Mouse (Mus musculus) cerebellum, adult 9-10 months (tissue): ENCODE measurements around the gene Wnt7a.

Experiments used
- DNase-seq: peaks from one replicate; pipeline ENCODE4 v3.0.0; 2022

Gene Wnt7a

DNA sequence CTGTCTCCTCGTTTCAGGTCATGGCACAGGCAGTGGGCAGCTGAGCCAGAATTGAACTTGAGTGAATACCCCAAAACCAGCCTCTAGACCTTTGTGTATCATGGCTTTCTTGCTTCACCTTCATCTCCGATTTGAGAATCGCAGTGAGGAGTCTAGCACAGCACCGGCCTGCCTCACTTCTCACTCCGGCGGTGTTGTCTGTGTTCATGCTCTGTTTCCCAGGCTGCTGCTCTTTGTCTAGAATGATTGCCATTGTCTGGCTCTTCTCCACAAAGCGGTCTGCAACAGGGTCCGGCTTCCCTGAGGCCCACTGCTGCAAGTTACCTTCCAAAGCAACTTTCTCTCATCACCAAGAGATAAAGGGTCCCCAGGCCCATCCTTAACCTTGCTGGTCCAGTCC lies 79.3 kb downstream of the Wnt7a start:
- DNase-seq: no peak

DNA sequence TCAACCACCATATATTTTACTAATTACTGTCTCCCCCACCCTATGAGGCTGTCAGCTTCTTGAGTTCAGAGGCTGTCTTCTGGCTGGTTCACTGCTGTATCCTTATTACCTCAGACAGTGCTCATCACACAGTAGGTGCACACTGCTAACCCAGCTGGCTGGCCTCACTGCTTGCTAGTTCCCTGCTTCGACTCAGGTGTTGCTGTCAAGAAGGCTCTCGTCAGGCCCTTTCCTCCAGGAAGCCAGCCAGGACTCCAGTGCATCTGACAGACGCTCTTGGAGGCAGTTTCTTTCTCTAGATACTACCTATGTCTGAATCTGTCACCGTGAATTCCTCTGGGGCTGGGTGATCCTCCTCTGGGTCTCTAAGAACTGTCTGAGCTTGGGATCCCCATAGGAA lies 85.6 kb downstream of the Wnt7a start:
- no peak for DNase-seq

DNA sequence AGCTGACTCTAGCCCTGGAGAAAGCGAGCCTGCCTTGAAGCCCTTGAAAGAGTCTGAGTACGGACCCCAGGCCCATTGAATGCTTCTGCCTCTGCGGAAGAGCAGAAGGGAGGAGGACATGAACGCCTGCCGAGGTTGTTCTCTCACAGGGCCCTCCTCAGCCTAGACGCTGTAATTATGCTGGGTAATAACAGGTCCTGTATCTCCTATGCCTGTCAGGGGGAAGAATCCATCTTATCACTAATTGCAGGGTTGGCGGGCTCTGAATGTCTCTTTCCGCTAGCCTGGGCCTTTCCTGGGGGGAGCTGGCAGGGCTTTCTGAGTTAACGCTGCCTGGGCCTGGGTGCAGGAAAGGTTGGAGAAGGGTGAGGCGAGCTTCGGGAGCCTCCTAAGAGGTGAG lies 86.4 kb downstream of the Wnt7a start:
- DNase-seq: no peak

DNA sequence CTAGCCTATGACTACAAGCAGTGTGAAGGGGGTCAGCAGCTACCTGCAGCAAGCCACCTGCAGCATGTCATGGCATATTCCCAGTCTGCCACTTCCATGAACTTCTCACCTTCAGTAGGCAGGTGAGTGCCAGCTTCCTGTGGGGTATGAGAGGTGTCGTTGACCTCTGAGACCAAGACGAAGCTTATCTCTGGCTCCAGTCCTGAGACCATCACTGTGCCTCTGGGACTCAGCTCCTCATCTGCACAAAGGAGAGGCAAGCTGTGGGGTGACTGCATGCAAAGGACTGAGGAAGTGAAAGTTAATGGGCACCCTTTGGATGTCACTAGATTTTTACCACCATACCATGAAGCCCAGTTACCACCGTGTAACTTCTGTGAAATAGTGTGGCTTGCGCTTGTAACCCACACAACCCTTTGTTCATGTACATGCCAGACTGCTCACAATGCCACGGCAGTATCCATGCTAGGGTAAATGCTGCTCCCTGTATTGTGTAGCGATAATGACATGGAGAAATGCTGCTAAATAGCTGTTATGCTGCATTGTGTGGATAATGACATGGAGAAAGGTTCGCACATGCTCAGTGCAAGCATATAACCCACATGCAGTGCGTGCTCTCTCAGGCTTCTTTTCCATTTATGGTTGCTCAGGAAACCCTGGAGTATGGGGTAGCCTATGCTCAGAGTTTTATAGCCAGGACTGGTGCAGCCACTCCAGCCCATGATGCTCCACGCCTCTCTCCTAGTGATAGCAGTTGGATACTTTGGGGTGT lies 89.0 kb downstream of the Wnt7a start:
- no peak for DNase-seq
